Mouse (Mus musculus) cortical plate, adult 2 months (tissue): ENCODE results near the gene Kcnma1. TPM values are rescaled to one million over a fixed set of nuclear protein-coding genes. Genes with fewer than 3 reads are reported as not detected.
A peak's percentile ranks its signal among the peaks of the same experiment; 100 is the strongest.

Experiments
- H3K27ac ChIP-seq: fragments of 200-500 bp; 2 replicates; pipeline ENCODE4 v1.5.1; 2012; ENCODE audit warnings: low read length, control low read depth, inconsistent platforms; ENCODE audit not compliant: insufficient read depth
- H3K4me1 ChIP-seq: fragments of 200-500 bp; 2 replicates; pipeline ENCODE4 v1.6.1; 2011; ENCODE audit warnings: low read length; ENCODE audit not compliant: control insufficient read depth, insufficient read depth
- H3K4me3 ChIP-seq: fragments of 200-500 bp; 2 replicates; pipeline ENCODE4 v1.5.1; 2011; ENCODE audit warnings: mild to moderate bottlenecking, low read length, control low read depth; ENCODE audit not compliant: insufficient read depth
- CTCF ChIP-seq: fragments of 200-500 bp; IDR thresholded peaks from 2 replicates; pipeline ENCODE4 v1.5.1; 2011; ENCODE audit warnings: mild to moderate bottlenecking, control low read depth, low read length; ENCODE audit not compliant: insufficient read depth; ENCODE audit errors: extremely low read depth
- POLR2A ChIP-seq: fragments of 200-500 bp; IDR thresholded peaks from 2 replicates; pipeline ENCODE4 v1.6.1; 2011; ENCODE audit warnings: mild to moderate bottlenecking, low read length, control low read depth; ENCODE audit not compliant: insufficient read depth; ENCODE audit errors: extremely low read depth
- polyA plus RNA-seq: library from polyadenylated mRNA; depleted of rRNA; stranded (reverse); fragments of >200 nt; gene quantifications from 2 replicates; pipeline ENCODE4 v1.2.3, GENCODE M21; 2012

Kcnma1 gene
- polyA plus RNA-seq, 1 experiment, result 57.9 TPM

GRCm38 (mm10) chr14:24009978-24010377, 4.3 kb downstream of the Kcnma1 start:
- Histone ChIP-seq H3K4me3 (no peak overlapping the region), H3K27ac (no peak overlapping the region), H3K4me1 (no peaks in the 10 kb centered on the region)
- TF ChIP-seq CTCF (no peak), POLR2A (no peak)

- no peak overlapping the region for H3K4me3 ChIP-seq
- TF ChIP-seq POLR2A (no peak), CTCF (peak; percentile 99)
- H3K27ac ChIP-seq, result no peak overlapping the region
- no peaks in the 10 kb centered on the region for H3K4me1 ChIP-seq
Measured at GRCm38 (mm10) chr14:24008252-24008651, 6.0 kb downstream of the Kcnma1 start.

- no peak for TF ChIP-seq CTCF
- Histone ChIP-seq H3K4me3 (no peak overlapping the region), H3K4me1 (no peaks in the 10 kb centered on the region), H3K27ac (no peak overlapping the region)
Measured at GRCm38 (mm10) chr14:24006276-24006675, 8.0 kb downstream of the Kcnma1 start.

- Histone ChIP-seq H3K4me1 (0 out of 2 replicates have a peak, but pooled peaks cover 3% of the 10 kb centered on the region), H3K27ac (peak overlapping the region; percentile 99), H3K4me3 (peak overlapping the region; percentile 98)
- TF ChIP-seq CTCF, result 0 out of 2 replicates have a peak, but pooled peaks have one; percentile 24
- no peak for TF ChIP-seq POLR2A
Measured at GRCm38 (mm10) chr14:24004471-24005271, 9.6 kb downstream of the Kcnma1 start.

- Histone ChIP-seq H3K27ac (peak overlapping the region; percentile 99), H3K4me3 (peak overlapping the region; percentile 98), H3K4me1 (peaks cover 9% of the 10 kb centered on the region)
- TF ChIP-seq CTCF, result no peak
- TF ChIP-seq POLR2A, result peak; percentile 38; the same call in 1 of the 2 replicates
Measured at GRCm38 (mm10) chr14:24003450-24004381, 10.6 kb downstream of the Kcnma1 start.

- TF ChIP-seq POLR2A (no peak), CTCF (no peak)
- H3K27ac ChIP-seq, result peak overlapping the region; percentile 99
- peaks cover 14% of the 10 kb centered on the region for H3K4me1 ChIP-seq
- peak overlapping the region; percentile 98 for H3K4me3 ChIP-seq
Measured at GRCm38 (mm10) chr14:24002647-24003046, 11.6 kb downstream of the Kcnma1 start.

- no peak overlapping the region for H3K4me3 ChIP-seq
- peaks cover 29% of the 10 kb centered on the region for H3K4me1 ChIP-seq
- H3K27ac ChIP-seq, result no peak overlapping the region
- TF ChIP-seq CTCF, result no peak
- no peak for TF ChIP-seq POLR2A
Measured at GRCm38 (mm10) chr14:23997912-23998311, 16.4 kb downstream of the Kcnma1 start.

- TF ChIP-seq CTCF, result no peak
- TF ChIP-seq POLR2A, result no peak
- Histone ChIP-seq H3K4me1 (peaks cover 29% of the 10 kb centered on the region), H3K4me3 (no peak overlapping the region), H3K27ac (no peak overlapping the region)
Measured at GRCm38 (mm10) chr14:23995831-23996230, 18.5 kb downstream of the Kcnma1 start.

- H3K4me3 ChIP-seq, result no peak overlapping the region
- no peak for TF ChIP-seq CTCF
- no peak overlapping the region for H3K27ac ChIP-seq
- H3K4me1 ChIP-seq, result peaks cover 18% of the 10 kb centered on the region
Measured at GRCm38 (mm10) chr14:23990871-23991270, 23.4 kb downstream of the Kcnma1 start.
